Mouse (Mus musculus) midbrain, embryonic 15.5 days (tissue): Measurements from ENCODE around the gene Tcf15. TPM values are rescaled to one million over a fixed set of nuclear protein-coding genes. Genes with fewer than 3 reads are reported as not detected.

ENCODE experiments used
- ATAC-seq: fragments of 200-750 bp; cut with Nextera tagmentation; replicated peaks from 2 replicates; pipeline ENCODE4 v1.8.0; 2017; ENCODE audit warnings: moderate TSS enrichment
- H3K27ac ChIP-seq: fragments of 300-500 bp; sonication (generic); 2 replicates; pipeline ENCODE4 v1.5.1; 2015; ENCODE audit warnings: mild to moderate bottlenecking, inconsistent platforms
- H3K27me3 ChIP-seq: fragments of 300-500 bp; sonication (generic); replicated peaks from 2 replicates; pipeline ENCODE4 v1.6.1; 2015; ENCODE audit warnings: inconsistent platforms
- H3K36me3 ChIP-seq: fragments of 300-500 bp; sonication (generic); replicated peaks from 2 replicates; pipeline ENCODE4 v1.6.1; 2015; ENCODE audit warnings: inconsistent platforms
- H3K4me1 ChIP-seq: fragments of 300-500 bp; sonication (generic); 2 replicates; pipeline ENCODE4 v1.6.1; 2015; ENCODE audit warnings: inconsistent platforms
- H3K4me2 ChIP-seq: fragments of 300-500 bp; sonication (generic); 2 replicates; pipeline ENCODE4 v1.6.1; 2015; ENCODE audit warnings: inconsistent platforms, mild to moderate bottlenecking, moderate library complexity
- H3K4me3 ChIP-seq: fragments of 300-500 bp; sonication (generic); 2 replicates; pipeline ENCODE4 v1.5.1; 2015; ENCODE audit warnings: mild to moderate bottlenecking, inconsistent platforms
- H3K9ac ChIP-seq: fragments of 300-500 bp; sonication (generic); 2 replicates; pipeline ENCODE4 v1.6.1; 2015; ENCODE audit warnings: mild to moderate bottlenecking, inconsistent platforms
- H3K9me3 ChIP-seq: fragments of 300-500 bp; sonication (generic); 2 replicates; pipeline ENCODE4 v1.6.1; 2016; ENCODE audit warnings: inconsistent platforms
- WGBS: fragments of 180-500 bp; shearing (Covaris S2); methylation state at CpG from one replicate; pipeline ENCODE4 v1.1.7; 2015; ENCODE audit warnings: mixed read lengths; 5-methylcytosine and 5-hydroxymethylcytosine counted together
- polyA plus RNA-seq: library from polyadenylated mRNA; unstranded; fragments of >200 nt; fragmentation: Nextera tagmentation; extraction: Ambion mirVana; gene quantifications from 2 replicates; pipeline ENCODE4 v1.2.1, GENCODE M21; 2015

The Tcf15 gene
- polyA plus RNA-seq = 1.1 TPM in 2 replicates

GRCm38 (mm10) chr2:152143279-152144157 lies at the start of gene Tcf15:
Gene Tcf15, plus strand, starts transcription at chr2:152143561.
- WGBS = under 1% methylated on average over 115 of the region's 118 CpGs
- Histone ChIP-seq H3K27me3 (peaks cover 47% of the 10 kb centered on the region), H3K9me3 (no peaks in the 10 kb centered on the region), H3K4me2 (peak within 1 kb of the TSS; percentile 68), H3K4me3 (peak within 1 kb of the TSS; percentile 44), H3K36me3 (no peaks in the 10 kb centered on the region), H3K27ac (no peak within 1 kb of the TSS), H3K9ac (peak within 1 kb of the TSS; percentile 26; the same call in 1 of the 2 replicates), H3K4me1 (peaks cover 26% of the 10 kb centered on the region)
- ATAC-seq = peak; percentile 65

GRCm38 (mm10) chr2:152094856-152095545 lies 48.4 kb upstream of the Tcf15 start:
- Histone ChIP-seq H3K36me3 (no peaks in the 10 kb centered on the region), H3K4me2 (peak overlapping the region; percentile 27), H3K9me3 (no peaks in the 10 kb centered on the region), H3K9ac (no peak overlapping the region), H3K4me1 (peaks cover 40% of the 10 kb centered on the region), H3K27ac (no peak overlapping the region), H3K4me3 (no peak overlapping the region), H3K27me3 (peaks cover 7% of the 10 kb centered on the region; the same call in 1 of the 2 replicates)
- WGBS = 8% methylated on average over 29 of the region's 29 CpGs
- ATAC-seq = 0 out of 2 replicates have a peak, but pooled peaks have one; percentile 1

- Histone ChIP-seq H3K9ac (no peak overlapping the region), H3K9me3 (no peaks in the 10 kb centered on the region), H3K27me3 (peaks cover 7% of the 10 kb centered on the region; the same call in 1 of the 2 replicates), H3K36me3 (no peaks in the 10 kb centered on the region), H3K27ac (no peak overlapping the region), H3K4me3 (no peak overlapping the region), H3K4me1 (peaks cover 30% of the 10 kb centered on the region), H3K4me2 (no peak overlapping the region)
- WGBS = 33% methylated on average over 2 of the region's 2 CpGs
- ATAC-seq = no peak
Observed at GRCm38 (mm10) chr2:152096922-152097321, 46.4 kb upstream of the Tcf15 start.

- H3K36me3 ChIP-seq = no peaks in the 10 kb centered on the region
- no peak overlapping the region for H3K4me2 ChIP-seq
- no peaks in the 10 kb centered on the region for H3K9me3 ChIP-seq
- H3K9ac ChIP-seq = no peak overlapping the region
- no peak overlapping the region for H3K27ac ChIP-seq
- ATAC-seq = no peak
- H3K27me3 ChIP-seq = peaks cover 7% of the 10 kb centered on the region; the same call in 1 of the 2 replicates
- 74% methylated on average over 11 of the region's 11 CpGs for WGBS
- no peak overlapping the region for H3K4me3 ChIP-seq
- H3K4me1 ChIP-seq = peaks cover 24% of the 10 kb centered on the region
Observed at GRCm38 (mm10) chr2:152097916-152098315, 45.4 kb upstream of the Tcf15 start.

GRCm38 (mm10) chr2:152099538-152099937 lies 43.8 kb upstream of the Tcf15 start:
- 61% methylated on average over 3 of the region's 3 CpGs for WGBS
- no peaks in the 10 kb centered on the region for H3K36me3 ChIP-seq
- H3K27ac ChIP-seq = no peak overlapping the region
- peaks cover 13% of the 10 kb centered on the region for H3K4me1 ChIP-seq
- no peaks in the 10 kb centered on the region for H3K9me3 ChIP-seq
- H3K4me3 ChIP-seq = no peak overlapping the region
- H3K27me3 ChIP-seq = no peaks in the 10 kb centered on the region; the same call in 1 of the 2 replicates
- ATAC-seq = no peak
- no peak overlapping the region for H3K9ac ChIP-seq
- no peak overlapping the region for H3K4me2 ChIP-seq

GRCm38 (mm10) chr2:152101761-152102160 lies 41.6 kb upstream of the Tcf15 start:
- H3K27me3 ChIP-seq = no peaks in the 10 kb centered on the region
- H3K9me3 ChIP-seq = no peaks in the 10 kb centered on the region
- H3K4me3 ChIP-seq = no peak overlapping the region
- H3K4me1 ChIP-seq = peaks cover 21% of the 10 kb centered on the region
- ATAC-seq = no peak
- H3K9ac ChIP-seq = no peak overlapping the region
- H3K4me2 ChIP-seq = no peak overlapping the region
- H3K27ac ChIP-seq = no peak overlapping the region
- no peaks in the 10 kb centered on the region for H3K36me3 ChIP-seq
- 74% methylated on average over 13 of the region's 13 CpGs for WGBS

- no peak for ATAC-seq
- 64% methylated on average over 6 of the region's 6 CpGs for WGBS
Observed at GRCm38 (mm10) chr2:152102369-152102768, 41.0 kb upstream of the Tcf15 start.

GRCm38 (mm10) chr2:152104711-152105317 lies 38.5 kb upstream of the Tcf15 start:
- peak; percentile 38 for ATAC-seq
- Histone ChIP-seq H3K4me2 (peak overlapping the region; percentile 71), H3K27ac (peak overlapping the region; percentile 63; the same call in 1 of the 2 replicates), H3K4me1 (peaks cover 18% of the 10 kb centered on the region), H3K4me3 (peak overlapping the region; percentile 74), H3K9ac (peak overlapping the region; percentile 77), H3K9me3 (no peaks in the 10 kb centered on the region), H3K36me3 (no peaks in the 10 kb centered on the region), H3K27me3 (no peaks in the 10 kb centered on the region)
- WGBS = 22% methylated on average over 17 of the region's 17 CpGs

More at GRCm38 (mm10) chr2:152102369-152102768, 41.0 kb upstream of the Tcf15 start:
- H3K4me2 ChIP-seq = no peak overlapping the region
- H3K4me3 ChIP-seq = no peak overlapping the region
- H3K36me3 ChIP-seq = no peaks in the 10 kb centered on the region
- H3K9ac ChIP-seq = no peak overlapping the region
- no peak overlapping the region for H3K27ac ChIP-seq
- no peaks in the 10 kb centered on the region for H3K9me3 ChIP-seq
- H3K4me1 ChIP-seq = peaks cover 22% of the 10 kb centered on the region
- no peaks in the 10 kb centered on the region for H3K27me3 ChIP-seq

GRCm38 (mm10) chr2:152105318-152106224 lies 37.8 kb upstream of the Tcf15 start, which contains the start of gene Srxn1:
Gene Srxn1, plus strand, starts transcription at chr2:152105516.
- 1% methylated on average over 78 of the region's 84 CpGs for WGBS
- Histone ChIP-seq H3K4me2 (peak within 1 kb of the TSS; percentile 71), H3K9me3 (no peaks in the 10 kb centered on the region), H3K27me3 (no peaks in the 10 kb centered on the region), H3K27ac (peak within 1 kb of the TSS; percentile 63; the same call in 1 of the 2 replicates), H3K4me3 (peak within 1 kb of the TSS; percentile 74), H3K9ac (peak within 1 kb of the TSS; percentile 77), H3K36me3 (no peaks in the 10 kb centered on the region), H3K4me1 (peaks cover 18% of the 10 kb centered on the region)
- peak; percentile 87 for ATAC-seq

- peaks cover 18% of the 10 kb centered on the region for H3K4me1 ChIP-seq
- H3K9ac ChIP-seq = no peak overlapping the region
- no peaks in the 10 kb centered on the region for H3K36me3 ChIP-seq
- 93% methylated on average over 3 of the region's 3 CpGs for WGBS
- H3K9me3 ChIP-seq = no peaks in the 10 kb centered on the region
- H3K27me3 ChIP-seq = no peaks in the 10 kb centered on the region
- no peak for ATAC-seq
- peak overlapping the region; percentile 74 for H3K4me3 ChIP-seq
- H3K4me2 ChIP-seq = peak overlapping the region; percentile 71
- H3K27ac ChIP-seq = no peak overlapping the region
Observed at GRCm38 (mm10) chr2:152106225-152106595, 37.2 kb upstream of the Tcf15 start.

GRCm38 (mm10) chr2:152106597-152106996 lies 36.8 kb upstream of the Tcf15 start:
- WGBS = 96% methylated on average over 10 of the region's 10 CpGs
- Histone ChIP-seq H3K27me3 (no peaks in the 10 kb centered on the region), H3K36me3 (no peaks in the 10 kb centered on the region), H3K4me3 (no peak overlapping the region), H3K27ac (no peak overlapping the region), H3K9me3 (no peaks in the 10 kb centered on the region), H3K4me2 (peak overlapping the region; percentile 71; the same call in 1 of the 2 replicates), H3K4me1 (peaks cover 18% of the 10 kb centered on the region), H3K9ac (no peak overlapping the region)
- no peak for ATAC-seq
